Mouse (Mus musculus): ENCODE measurements around the gene Otor. TPM values are rescaled to one million over a fixed set of nuclear protein-coding genes. Genes with fewer than 3 reads are reported as not detected.

Otor gene
- 1.0 and 1.1 TPM in 2 replicates for polyA plus RNA-seq (2014; fragmentation: Nextera tagmentation; extraction: Ambion mirVana)

DNA sequence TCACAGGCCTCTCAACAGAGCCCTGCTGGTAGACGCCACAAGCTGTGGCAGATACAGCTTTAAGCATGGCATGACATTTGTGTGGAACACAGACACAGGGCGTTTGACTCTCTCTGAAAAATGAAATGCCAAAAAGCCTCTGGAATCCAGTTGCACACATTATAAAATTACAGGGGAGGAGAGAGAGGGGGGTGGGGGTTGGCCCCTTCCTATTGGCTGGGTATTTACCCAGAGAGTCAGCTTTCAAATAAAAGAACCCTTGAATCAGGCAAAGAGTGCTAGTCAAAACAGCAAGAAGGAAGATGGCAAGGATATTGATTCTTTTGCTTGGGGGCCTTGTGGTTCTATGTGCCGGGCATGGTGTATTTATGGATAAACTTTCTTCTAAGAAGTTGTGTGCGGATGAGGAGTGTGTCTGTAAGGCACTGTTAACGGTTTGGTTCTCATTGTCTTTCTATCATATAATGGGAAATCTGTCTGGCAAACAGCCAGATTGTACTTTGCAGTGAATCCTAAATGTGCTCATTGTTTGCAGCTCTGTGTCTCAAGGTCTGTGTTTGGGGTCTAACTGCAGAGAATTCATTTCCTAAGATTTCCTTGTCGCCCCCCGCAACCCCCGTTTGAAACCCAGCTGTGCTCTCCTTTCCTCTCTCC lies at the start of gene Otor:
Otor (plus strand) TSS at position 276 of the 654 bp plus-strand sequence.
- no peaks in the 10 kb centered on the region for H3K36me3 ChIP-seq (ENCODE audit: control insufficient read depth, insufficient read depth, low read length)
- H3K9ac ChIP-seq (ENCODE audit: low read length) = no peak within 1 kb of the TSS
- ATAC-seq = no peak
- no peaks in the 10 kb centered on the region for H3K9me3 ChIP-seq (replicated peaks; ENCODE audit: control insufficient read depth, low read length)
- no peaks in the 10 kb centered on the region for H3K27me3 ChIP-seq (replicated peaks; ENCODE audit: control insufficient read depth, insufficient read depth, low read length)
- H3K27ac ChIP-seq (ENCODE audit: low read depth, low read length) = no peak within 1 kb of the TSS
- peaks cover 5% of the 10 kb centered on the region; the same call in 1 of the 2 replicates for H3K4me1 ChIP-seq (ENCODE audit: control insufficient read depth, insufficient read depth, low read length)
- H3K4me3 ChIP-seq (ENCODE audit: low read depth, low read length) = no peak within 1 kb of the TSS
- no peak within 1 kb of the TSS for H3K4me2 ChIP-seq (ENCODE audit: low read length)
- WGBS = 54% methylated on average over 8 of the region's 8 CpGs
- peak; percentile 27 for DNase-seq (ENCODE audit: low spot score)

DNA sequence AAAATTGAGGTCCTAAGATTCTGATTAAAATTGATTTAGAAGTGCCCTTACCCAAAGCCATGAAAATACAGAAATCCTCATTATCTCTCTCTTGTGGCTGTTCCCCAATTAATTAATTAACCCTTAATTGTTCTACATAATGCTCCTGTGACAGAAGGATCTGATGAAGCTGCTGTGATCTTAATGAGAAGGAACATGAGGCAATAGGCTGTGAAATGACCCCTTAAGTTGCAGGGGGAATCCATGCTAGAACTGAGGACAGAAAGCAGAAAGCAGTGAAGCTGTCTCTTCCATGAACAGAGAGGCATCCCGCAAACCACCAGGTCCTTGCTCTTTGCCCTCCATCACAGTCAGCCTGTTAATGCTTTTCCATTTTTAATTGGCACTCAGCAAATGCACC lies 47.0 kb upstream of the Otor start:
- WGBS = 67% methylated on average over 1 of the region's 1 CpGs
- Histone ChIP-seq H3K4me3 (ENCODE audit: low read depth, low read length) (no peak overlapping the region), H3K9me3 (replicated peaks; ENCODE audit: control insufficient read depth, low read length) (no peaks in the 10 kb centered on the region), H3K4me1 (ENCODE audit: control insufficient read depth, insufficient read depth, low read length) (0 out of 2 replicates have a peak, but pooled peaks cover 2% of the 10 kb centered on the region), H3K36me3 (ENCODE audit: control insufficient read depth, insufficient read depth, low read length) (no peaks in the 10 kb centered on the region), H3K4me2 (ENCODE audit: low read length) (no peak overlapping the region), H3K9ac (ENCODE audit: low read length) (no peak overlapping the region), H3K27ac (ENCODE audit: low read depth, low read length) (no peak overlapping the region), H3K27me3 (replicated peaks; ENCODE audit: control insufficient read depth, insufficient read depth, low read length) (no peaks in the 10 kb centered on the region)
- DNase-seq (ENCODE audit: low spot score) (no peak), ATAC-seq (no peak)

DNA sequence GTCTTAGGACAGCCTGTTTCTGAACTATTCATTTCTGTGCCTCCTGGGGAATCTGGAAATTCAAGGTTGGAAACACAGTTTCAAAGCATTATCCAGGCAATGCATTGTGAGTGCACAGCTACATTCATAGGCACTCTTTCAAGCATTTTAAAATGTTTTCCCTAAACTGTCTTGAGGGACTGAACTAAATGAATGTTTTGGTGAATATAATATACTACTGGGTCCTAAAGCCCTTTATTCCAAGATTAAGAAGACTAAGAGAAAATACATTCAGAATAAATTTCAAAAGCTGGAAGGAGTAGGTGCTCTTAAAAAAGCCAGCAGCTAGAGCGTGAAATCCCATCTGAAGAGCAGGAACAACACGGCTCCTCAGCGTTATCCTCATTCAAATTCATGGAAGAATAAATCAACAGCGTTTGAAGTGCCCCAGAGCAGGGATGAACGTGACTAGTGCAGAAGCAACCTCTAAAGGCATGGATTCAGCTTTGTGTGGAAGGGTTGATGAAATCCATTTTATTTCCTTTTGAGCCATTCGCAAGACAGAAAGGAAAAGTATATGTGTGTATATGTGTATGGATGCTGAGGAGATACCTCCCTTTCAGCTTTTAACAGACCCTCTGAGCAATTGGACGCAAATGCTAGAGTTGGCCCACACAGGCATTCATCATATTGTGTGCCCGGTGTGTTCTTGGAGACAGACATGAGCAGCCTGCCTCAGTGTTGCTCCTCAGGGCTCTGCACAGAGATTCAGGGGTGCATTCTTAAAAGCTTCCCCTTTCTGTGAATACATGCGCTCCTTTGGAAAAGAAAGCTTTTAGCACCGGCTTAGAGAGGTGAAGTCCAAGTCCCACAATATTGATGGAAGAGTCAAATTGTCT lies 45.7 kb upstream of the Otor start:
- H3K9ac ChIP-seq (ENCODE audit: low read length) = no peak overlapping the region
- 40% methylated on average over 10 of the region's 10 CpGs for WGBS
- no peaks in the 10 kb centered on the region for H3K27me3 ChIP-seq (replicated peaks; ENCODE audit: control insufficient read depth, insufficient read depth, low read length)
- no peak overlapping the region for H3K4me3 ChIP-seq (ENCODE audit: low read depth, low read length)
- no peaks in the 10 kb centered on the region for H3K9me3 ChIP-seq (replicated peaks; ENCODE audit: control insufficient read depth, low read length)
- DNase-seq (ENCODE audit: low spot score) (peak; percentile 30), ATAC-seq (no peak)
- H3K4me1 ChIP-seq (ENCODE audit: control insufficient read depth, insufficient read depth, low read length) = 0 out of 2 replicates have a peak, but pooled peaks cover 2% of the 10 kb centered on the region
- H3K27ac ChIP-seq (ENCODE audit: low read depth, low read length) = no peak overlapping the region
- no peaks in the 10 kb centered on the region for H3K36me3 ChIP-seq (ENCODE audit: control insufficient read depth, insufficient read depth, low read length)
- H3K4me2 ChIP-seq (ENCODE audit: low read length) = no peak overlapping the region

DNA sequence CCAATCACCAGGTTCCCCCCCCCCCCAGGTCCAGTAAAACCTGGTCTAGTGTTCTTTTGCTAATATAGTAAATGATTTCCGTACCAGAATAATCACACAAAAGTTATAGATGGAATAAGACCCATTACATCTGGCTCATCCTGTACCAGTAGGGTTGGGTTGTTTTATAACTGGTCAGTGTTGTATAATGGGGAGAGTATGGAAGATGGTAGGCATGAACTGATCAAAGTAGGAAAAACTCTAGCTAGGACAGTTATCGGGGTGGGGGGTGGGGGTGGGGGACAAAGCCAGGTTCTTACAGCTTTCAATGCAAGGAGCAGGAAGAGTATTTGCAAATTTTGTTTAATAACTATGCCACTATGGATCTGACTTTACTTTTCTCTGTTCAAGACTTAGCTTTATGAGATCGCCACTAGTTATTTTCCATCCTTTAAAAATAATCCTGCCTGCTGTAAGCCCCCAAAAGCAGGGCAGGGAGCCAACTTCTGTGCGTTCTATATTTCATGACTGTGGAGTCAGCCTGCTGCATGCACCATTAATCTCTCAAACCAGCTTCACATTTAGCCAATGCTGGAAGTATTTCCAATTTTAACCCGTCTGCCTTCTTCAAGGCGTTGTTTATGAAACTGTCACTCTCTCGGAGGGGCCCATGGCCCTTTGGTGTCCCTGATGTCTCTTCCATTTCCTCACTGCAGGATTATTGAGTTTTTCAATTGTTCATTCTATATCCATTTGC lies 43.8 kb upstream of the Otor start:
- no peaks in the 10 kb centered on the region for H3K9me3 ChIP-seq (replicated peaks; ENCODE audit: control insufficient read depth, low read length)
- WGBS = 84% methylated on average over 7 of the region's 7 CpGs

DNA sequence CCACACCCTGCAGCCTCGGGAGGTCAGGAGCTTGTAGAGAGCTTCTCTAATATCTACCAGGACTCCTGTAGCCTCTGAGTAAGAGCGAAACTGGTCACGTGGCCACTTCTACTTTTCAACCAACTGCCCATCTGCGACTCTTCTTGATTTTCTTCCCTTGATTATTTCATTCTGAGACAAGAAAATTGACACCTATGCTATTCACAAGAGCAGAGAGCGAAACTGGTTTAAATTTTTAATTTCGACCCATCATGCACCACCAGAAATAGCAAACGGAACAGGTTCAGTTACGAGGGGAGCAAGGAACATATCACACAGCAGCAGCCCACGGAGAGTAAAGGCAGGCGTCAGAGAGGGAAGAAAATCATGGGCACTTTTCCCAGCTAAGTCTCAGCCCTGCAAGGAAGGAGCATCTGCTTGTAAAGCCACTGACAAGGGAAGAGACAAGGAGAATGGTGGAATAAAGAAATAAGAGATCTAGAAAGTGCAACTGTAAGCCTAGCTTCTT lies 43.1 kb upstream of the Otor start:
- no peak overlapping the region for H3K9ac ChIP-seq (ENCODE audit: low read length)
- H3K27ac ChIP-seq (ENCODE audit: low read depth, low read length) = no peak overlapping the region
- H3K4me2 ChIP-seq (ENCODE audit: low read length) = no peak overlapping the region
- no peaks in the 10 kb centered on the region for H3K9me3 ChIP-seq (replicated peaks; ENCODE audit: control insufficient read depth, low read length)
- no peaks in the 10 kb centered on the region for H3K36me3 ChIP-seq (ENCODE audit: control insufficient read depth, insufficient read depth, low read length)
- DNase-seq (ENCODE audit: low spot score) (no peak), ATAC-seq (no peak)
- 81% methylated on average over 10 of the region's 10 CpGs for WGBS
- no peak overlapping the region for H3K4me3 ChIP-seq (ENCODE audit: low read depth, low read length)
- H3K27me3 ChIP-seq (replicated peaks; ENCODE audit: control insufficient read depth, insufficient read depth, low read length) = no peaks in the 10 kb centered on the region
- H3K4me1 ChIP-seq (ENCODE audit: control insufficient read depth, insufficient read depth, low read length) = 0 out of 2 replicates have a peak, but pooled peaks cover 2% of the 10 kb centered on the region

More for the DNA sequence above, 43.8 kb upstream of the Otor start:
- Histone ChIP-seq H3K36me3 (ENCODE audit: control insufficient read depth, insufficient read depth, low read length) (no peaks in the 10 kb centered on the region), H3K4me3 (ENCODE audit: low read depth, low read length) (no peak overlapping the region), H3K4me1 (ENCODE audit: control insufficient read depth, insufficient read depth, low read length) (0 out of 2 replicates have a peak, but pooled peaks cover 2% of the 10 kb centered on the region), H3K9ac (ENCODE audit: low read length) (no peak overlapping the region), H3K27ac (ENCODE audit: low read depth, low read length) (no peak overlapping the region), H3K4me2 (ENCODE audit: low read length) (no peak overlapping the region), H3K27me3 (replicated peaks; ENCODE audit: control insufficient read depth, insufficient read depth, low read length) (no peaks in the 10 kb centered on the region)
- ATAC-seq = no peak
- DNase-seq (ENCODE audit: low spot score) = no peak

DNA sequence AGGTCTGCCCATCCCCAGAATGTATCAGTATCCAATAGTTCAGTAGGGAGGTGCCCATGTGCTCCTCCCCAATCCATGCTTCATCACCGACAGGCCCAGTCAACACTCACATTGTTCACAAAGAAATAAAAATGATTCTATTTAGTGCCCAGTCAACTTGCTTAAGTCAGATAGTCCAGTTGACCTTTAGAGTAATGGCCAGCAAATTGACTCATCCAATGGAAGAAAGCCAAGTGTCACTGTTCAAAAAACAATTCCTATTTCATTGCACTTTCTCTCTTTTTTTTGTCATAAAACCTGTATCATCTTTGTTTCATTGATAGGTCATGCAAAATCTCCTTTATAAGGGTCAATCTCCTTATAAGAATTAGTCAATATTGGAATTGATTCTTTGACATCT lies 36.7 kb upstream of the Otor start:
- DNase-seq (ENCODE audit: low spot score) (no peak), ATAC-seq (no peak)
- H3K4me1 ChIP-seq (ENCODE audit: control insufficient read depth, insufficient read depth, low read length) = no peaks in the 10 kb centered on the region
- H3K4me2 ChIP-seq (ENCODE audit: low read length) = no peak overlapping the region
- no peak overlapping the region for H3K27ac ChIP-seq (ENCODE audit: low read depth, low read length)
- H3K4me3 ChIP-seq (ENCODE audit: low read depth, low read length) = no peak overlapping the region
- H3K9ac ChIP-seq (ENCODE audit: low read length) = no peak overlapping the region
- no peaks in the 10 kb centered on the region for H3K27me3 ChIP-seq (replicated peaks; ENCODE audit: control insufficient read depth, insufficient read depth, low read length)
- WGBS = 97% methylated on average over 1 of the region's 1 CpGs
- H3K9me3 ChIP-seq (replicated peaks; ENCODE audit: control insufficient read depth, low read length) = no peaks in the 10 kb centered on the region
- no peaks in the 10 kb centered on the region for H3K36me3 ChIP-seq (ENCODE audit: control insufficient read depth, insufficient read depth, low read length)

DNA sequence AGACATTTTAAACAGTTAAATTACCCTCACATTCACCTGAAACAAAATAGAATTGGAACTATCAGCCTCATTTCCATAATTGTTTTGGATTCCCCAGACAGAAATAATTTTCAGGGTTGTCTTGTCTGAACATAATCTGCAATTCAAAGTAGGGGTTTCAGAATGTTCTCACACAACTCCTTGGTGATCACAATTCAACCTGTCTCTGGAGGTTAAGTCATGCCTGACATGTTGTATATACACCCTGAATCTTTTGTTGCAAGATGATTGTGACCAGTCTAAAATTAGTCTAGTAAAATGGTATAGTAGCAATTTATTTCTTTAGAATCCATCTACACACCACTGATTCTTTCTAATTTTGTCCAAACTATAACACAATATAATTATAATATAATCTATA lies 23.0 kb upstream of the Otor start:
- Histone ChIP-seq H3K4me3 (ENCODE audit: low read depth, low read length) (no peak overlapping the region), H3K4me1 (ENCODE audit: control insufficient read depth, insufficient read depth, low read length) (no peaks in the 10 kb centered on the region), H3K27me3 (replicated peaks; ENCODE audit: control insufficient read depth, insufficient read depth, low read length) (no peaks in the 10 kb centered on the region), H3K4me2 (ENCODE audit: low read length) (no peak overlapping the region), H3K36me3 (ENCODE audit: control insufficient read depth, insufficient read depth, low read length) (no peaks in the 10 kb centered on the region), H3K9ac (ENCODE audit: low read length) (no peak overlapping the region), H3K9me3 (replicated peaks; ENCODE audit: control insufficient read depth, low read length) (no peaks in the 10 kb centered on the region), H3K27ac (ENCODE audit: low read depth, low read length) (no peak overlapping the region)
- ATAC-seq = no peak
- no peak for DNase-seq (ENCODE audit: low spot score)

DNA sequence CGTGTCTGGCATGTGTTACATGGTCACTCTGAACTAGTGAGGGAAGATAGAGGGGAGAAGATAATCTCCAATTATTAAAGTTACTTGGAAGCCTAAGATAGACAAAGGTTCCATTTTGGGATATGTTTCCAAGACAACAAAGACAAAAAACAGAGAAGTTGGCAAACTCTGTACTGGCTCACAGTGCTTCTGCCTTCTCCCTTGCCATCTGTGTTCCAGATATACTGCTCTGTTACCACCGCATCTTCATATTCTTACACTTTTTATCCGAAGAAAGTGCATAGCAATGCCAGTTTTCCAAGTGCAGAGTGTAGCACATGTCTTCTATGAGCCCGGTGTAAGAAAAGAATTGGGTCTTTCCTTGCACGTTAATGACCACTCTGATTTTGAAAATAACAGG lies 21.5 kb upstream of the Otor start:
- H3K4me3 ChIP-seq (ENCODE audit: low read depth, low read length) = no peak overlapping the region
- H3K27ac ChIP-seq (ENCODE audit: low read depth, low read length) = no peak overlapping the region
- H3K9ac ChIP-seq (ENCODE audit: low read length) = no peak overlapping the region
- H3K27me3 ChIP-seq (replicated peaks; ENCODE audit: control insufficient read depth, insufficient read depth, low read length) = no peaks in the 10 kb centered on the region
- H3K36me3 ChIP-seq (ENCODE audit: control insufficient read depth, insufficient read depth, low read length) = no peaks in the 10 kb centered on the region
- no peaks in the 10 kb centered on the region for H3K4me1 ChIP-seq (ENCODE audit: control insufficient read depth, insufficient read depth, low read length)
- H3K4me2 ChIP-seq (ENCODE audit: low read length) = no peak overlapping the region
- no peak for DNase-seq (ENCODE audit: low spot score)
- 76% methylated on average over 5 of the region's 5 CpGs for WGBS
- H3K9me3 ChIP-seq (replicated peaks; ENCODE audit: control insufficient read depth, low read length) = no peaks in the 10 kb centered on the region
- ATAC-seq = no peak
